Mouse (Mus musculus): ENCODE results near the gene Mrpl48.

The Mrpl48 gene

DNA sequence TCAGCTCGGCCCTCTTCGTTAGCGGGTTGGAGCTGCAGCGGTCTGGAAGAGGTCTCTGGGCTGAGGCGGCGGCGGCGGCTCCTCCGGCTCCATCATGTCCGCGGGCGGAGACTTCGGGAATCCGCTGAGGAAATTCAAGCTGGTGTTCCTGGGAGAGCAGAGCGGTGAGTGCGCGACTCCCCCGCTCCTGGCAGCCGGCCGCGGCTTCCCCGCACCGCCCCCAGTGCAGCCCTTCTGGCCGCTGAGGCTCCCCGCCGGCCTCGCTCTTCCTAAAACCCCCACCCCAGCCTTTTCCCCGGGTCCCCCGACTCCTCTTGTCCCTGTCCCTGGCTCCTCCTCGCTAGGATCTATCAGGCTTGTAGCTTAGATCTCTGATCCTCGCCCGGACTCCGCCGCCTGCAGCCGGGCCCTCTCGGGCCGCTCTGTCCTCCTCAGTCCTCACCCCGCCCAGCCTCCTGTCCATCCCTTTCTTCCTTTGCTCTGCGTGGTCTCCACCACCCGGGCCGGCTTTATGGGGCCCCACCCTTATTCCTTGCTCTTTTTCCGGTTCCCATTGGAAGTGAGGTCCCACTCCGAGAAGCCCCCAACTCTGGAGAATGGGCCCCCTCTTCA, at the start of gene Mrpl48:
Mrpl48 (minus strand) TSS at position 172 of the 612 bp plus-strand sequence.
- DNase-seq (ENCODE audit: low spot score in 2 of 2), result peak in 1 of 2 experiments; percentile 39

DNA sequence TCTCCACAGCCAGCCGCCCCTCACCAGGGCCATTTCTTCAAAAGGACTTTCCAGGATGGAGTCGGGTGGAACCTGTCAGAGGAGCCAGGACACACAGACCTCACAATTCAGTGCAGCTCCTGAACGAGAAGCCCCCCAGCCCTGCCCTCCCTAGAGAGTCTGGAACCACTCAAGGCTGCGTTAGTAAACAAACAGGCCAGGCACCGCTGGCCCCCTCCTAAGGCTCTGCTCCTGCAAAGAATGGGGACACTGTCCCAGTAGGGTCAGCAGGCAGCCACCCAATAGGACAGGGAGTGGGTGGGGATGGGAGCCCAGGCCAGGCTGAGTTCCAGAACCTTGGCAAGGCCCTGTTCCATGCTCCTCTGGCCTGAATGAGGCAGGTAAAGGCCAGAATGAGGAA, 48.6 kb upstream of the Mrpl48 start:
- no peak for DNase-seq (ENCODE audit: low spot score in 2 of 2)

GRCm38 (mm10) chr7:100654441-100654840, 46.3 kb upstream of the Mrpl48 start:
- no peak for DNase-seq (ENCODE audit: low spot score in 2 of 2)

GRCm38 (mm10) chr7:100653480-100654266, 45.6 kb upstream of the Mrpl48 start:
- no peak for DNase-seq (ENCODE audit: low spot score in 2 of 2)

GRCm38 (mm10) chr7:100651011-100651410, 42.9 kb upstream of the Mrpl48 start:
- DNase-seq (ENCODE audit: low spot score in 2 of 2), result no peak

GRCm38 (mm10) chr7:100650421-100650820, 42.3 kb upstream of the Mrpl48 start:
- DNase-seq (ENCODE audit: low spot score in 2 of 2), result no peak

GRCm38 (mm10) chr7:100649826-100650225, 41.7 kb upstream of the Mrpl48 start:
- no peak for DNase-seq (ENCODE audit: low spot score in 2 of 2)

- no peak for DNase-seq (ENCODE audit: low spot score in 2 of 2)
Measured at GRCm38 (mm10) chr7:100649095-100649494, 41.0 kb upstream of the Mrpl48 start.

GRCm38 (mm10) chr7:100645147-100645546, 37.0 kb upstream of the Mrpl48 start:
- no peak for DNase-seq (ENCODE audit: low spot score in 2 of 2)

GRCm38 (mm10) chr7:100642413-100642812, 34.3 kb upstream of the Mrpl48 start:
- no peak for DNase-seq (ENCODE audit: low spot score in 2 of 2)

GRCm38 (mm10) chr7:100637657-100638056, 29.6 kb upstream of the Mrpl48 start:
- DNase-seq (ENCODE audit: low spot score in 2 of 2), result no peak

- no peak for DNase-seq (ENCODE audit: low spot score in 2 of 2)
Measured at GRCm38 (mm10) chr7:100624538-100624937, 16.4 kb upstream of the Mrpl48 start.

DNA sequence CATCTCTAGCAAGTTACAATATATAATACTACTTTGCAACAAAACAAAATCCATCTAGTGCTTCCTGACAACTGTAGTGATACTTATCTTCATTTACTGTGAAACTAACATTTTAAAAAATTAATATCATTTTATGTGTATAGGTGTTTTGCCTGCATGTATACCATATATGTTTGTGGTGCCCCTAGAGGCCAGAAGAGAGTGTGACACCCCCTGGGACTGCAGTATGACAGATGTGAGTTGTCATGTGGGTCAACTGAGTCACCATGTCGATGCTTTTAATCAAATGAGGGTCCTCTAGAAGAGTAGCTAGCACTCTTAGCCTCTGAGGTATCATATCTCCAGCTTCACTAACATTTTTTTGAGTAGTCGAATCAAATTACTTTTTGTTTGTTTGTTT, 14.2 kb upstream of the Mrpl48 start:
- DNase-seq (ENCODE audit: low spot score in 2 of 2), result no peak

DNA sequence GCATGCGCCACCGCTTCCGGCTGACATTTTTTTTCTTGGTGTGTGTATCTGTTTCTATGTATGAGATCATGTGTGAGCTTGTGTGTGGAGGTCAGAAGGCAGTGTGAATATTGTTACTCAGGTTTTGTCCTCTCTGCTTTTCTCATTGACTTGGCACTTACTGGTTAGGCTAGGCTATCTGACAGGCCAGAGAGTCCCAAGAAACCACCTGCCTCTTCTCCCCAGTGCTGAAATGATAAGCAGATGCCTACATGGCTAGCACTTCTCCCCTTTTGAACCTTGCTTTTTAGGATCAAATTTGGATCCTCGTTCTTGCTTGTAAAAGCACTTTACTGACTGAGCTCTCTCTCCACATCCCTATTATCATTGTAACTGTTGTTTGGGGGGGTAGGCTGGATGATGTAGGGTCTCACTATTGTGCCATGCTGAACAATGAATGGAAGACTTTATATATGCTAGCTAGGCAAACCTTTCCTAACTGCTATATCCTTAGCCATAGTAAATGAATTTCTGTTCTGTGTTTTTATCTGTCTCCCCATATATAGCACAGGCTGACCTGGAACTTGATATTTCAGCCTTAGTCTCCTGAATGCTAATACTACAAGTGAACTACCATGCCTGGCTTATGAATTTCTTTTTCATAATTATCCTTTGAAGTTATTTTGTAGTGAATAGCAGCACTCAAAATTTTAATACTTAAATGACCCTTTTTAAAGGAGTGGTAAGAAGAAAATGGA, 8.2 kb upstream of the Mrpl48 start:
- no peak for DNase-seq (ENCODE audit: low spot score in 2 of 2)

DNA sequence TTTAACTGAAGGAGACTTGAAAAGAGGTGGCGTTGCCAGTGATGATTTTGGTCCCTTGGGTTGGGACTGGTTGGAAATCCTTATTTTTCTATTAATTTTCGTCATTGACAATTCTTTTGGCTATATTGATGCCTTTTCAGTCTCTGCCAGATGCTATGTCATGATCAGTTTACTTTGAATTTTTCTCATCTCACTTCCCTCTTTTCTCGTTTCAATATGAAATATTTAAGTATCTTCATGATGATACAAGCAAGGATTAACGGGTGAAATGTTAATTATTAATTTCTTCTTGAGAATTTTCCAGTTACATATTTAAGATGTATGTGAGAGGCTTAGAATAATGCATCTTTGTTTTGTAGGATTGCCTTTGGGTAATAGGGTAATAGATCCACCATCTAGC, 809 bp upstream of the Mrpl48 start:
- DNase-seq (ENCODE audit: low spot score in 2 of 2), result no peak

DNA sequence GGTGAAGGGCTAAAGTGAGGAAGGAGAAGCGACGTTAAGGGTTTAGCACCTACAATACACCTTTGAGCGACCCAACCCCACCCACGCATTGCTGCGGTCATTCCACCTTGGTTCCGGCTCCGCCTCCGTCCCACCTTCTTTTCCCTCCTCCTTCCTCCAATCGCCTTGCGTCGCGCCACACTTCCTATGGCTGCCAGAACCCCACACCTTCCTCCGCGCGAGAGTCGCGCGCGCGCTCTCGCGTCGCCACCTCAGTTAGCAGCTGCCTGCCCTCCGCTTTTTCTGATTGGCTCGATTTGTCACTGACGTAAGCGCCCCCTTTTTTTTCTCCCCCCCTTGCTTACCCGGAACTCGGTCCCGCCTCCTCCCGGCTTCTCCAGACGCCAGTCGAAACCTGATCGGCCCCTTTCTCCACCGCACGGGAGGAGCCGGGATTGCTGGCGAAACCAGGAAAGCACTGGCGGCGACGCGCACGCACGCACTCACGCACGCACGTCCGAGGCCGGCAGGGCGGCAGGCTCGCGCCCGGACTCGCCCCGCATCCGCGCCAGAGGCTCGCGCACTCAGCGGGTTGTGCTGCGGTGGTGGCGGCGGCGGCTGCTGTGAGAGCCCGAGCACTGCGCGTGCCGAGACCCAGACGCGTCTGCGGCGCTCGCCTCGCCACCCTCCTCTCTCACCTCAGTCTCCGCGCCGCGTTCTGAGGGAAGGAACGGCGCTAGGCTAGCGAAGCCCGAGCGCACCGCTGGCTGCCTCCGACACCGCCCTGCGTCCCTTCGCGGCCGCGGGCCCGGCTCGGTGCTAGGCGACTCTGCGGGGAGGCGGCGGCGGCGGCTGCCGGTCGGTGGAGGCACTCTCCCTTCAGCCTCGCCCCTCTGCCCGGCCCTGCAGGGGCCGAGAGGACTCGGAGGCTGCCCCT, 629 bp downstream of the Mrpl48 start, which contains the start of gene Rab6a:
Rab6a (plus strand) TSS at position 197 of the 916 bp plus-strand sequence.
- peak; percentile 85 to 97 for DNase-seq (ENCODE audit: low spot score in 2 of 2)

DNA sequence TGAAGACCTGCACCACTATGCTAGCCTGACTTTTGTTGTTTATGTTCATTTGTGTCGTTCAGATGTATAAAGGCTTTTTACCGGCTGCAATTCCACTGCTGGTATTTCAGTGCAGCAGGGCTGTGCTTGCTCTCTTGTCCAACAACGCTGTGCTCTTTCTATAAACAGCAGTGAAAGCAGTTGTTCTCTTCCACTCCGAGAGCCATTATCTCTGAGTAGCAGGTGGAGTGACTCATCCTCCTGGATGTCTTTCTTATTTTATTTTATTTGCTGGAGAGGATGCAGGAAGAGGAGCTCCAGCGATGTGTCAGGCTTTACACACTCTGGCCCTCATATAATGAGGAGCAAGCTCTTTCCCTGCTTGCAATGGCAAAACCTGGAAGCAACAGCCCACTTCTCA, 7.9 kb downstream of the Mrpl48 start:
- DNase-seq (ENCODE audit: low spot score in 2 of 2), result no peak

DNA sequence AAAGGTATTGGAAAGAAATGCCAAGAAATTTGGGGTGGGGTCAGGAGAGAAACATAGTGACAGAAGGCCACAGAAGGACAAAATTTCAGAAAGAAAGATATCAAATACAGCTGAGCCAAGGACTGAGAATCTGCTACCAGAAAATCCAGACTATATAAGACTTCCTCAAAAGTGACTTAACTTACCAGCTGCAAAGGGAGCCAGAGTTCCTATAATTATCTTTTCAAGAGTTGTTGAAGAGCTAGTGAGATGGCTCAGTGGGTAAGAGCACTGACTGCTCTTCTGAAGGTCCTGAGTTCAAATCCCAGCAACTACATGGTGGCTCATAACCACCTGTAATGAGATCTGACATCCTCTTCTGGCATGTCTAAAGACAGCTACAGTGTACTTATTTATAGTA, 14.8 kb downstream of the Mrpl48 start:
- no peak for DNase-seq (ENCODE audit: low spot score in 2 of 2)

DNA sequence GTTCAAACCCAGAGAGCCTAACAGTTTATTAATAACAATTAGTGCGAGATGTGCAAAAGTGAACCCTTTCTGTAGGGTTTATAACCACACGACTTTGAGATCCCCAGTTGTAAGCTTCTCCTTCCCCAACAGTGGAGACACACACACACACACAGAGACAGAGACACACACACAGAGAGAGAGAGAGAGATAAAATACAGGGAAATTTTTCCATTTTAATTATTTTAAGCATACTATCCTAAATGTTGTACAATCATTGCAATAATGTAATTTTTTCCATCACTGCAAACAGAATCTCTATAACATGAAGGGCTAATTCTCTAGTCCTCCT, 16.6 kb downstream of the Mrpl48 start:
- no peak for DNase-seq (ENCODE audit: low spot score in 2 of 2)

DNA sequence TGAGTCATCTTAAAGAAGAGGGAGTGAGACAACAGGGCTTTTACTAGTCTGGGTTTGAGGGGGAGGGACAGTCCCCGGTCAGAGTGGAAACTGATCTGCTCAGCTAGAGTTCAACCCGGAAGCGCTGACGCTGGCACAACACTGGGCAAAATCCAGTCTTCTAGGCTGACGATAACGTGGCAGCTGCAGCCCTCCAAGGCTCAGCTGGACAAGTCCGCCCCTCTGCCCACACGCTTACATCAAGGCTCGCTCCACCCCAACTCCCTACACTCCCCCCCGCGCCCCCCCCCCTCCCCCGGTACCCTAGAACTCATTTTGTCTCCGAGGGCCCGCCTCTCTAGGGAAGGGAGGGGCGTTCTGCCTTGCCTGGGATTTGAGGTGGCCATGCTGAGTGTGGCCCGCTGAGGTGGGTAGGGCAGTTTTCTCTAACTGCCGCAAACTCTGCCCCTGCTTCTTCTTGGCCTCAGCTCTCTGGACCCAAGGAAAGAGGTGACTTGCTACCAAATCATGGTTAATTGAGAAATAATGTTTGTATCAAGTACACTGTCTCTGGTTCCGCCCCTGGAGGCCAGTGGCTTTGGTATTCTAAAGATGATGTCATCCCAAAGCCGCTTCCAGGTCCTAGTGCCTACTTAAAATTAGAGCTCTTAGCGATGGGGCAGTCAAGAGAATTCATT, 17.1 kb downstream of the Mrpl48 start:
- DNase-seq (ENCODE audit: low spot score in 2 of 2), result peak; percentile 71 to 77

- DNase-seq (ENCODE audit: low spot score in 2 of 2), result no peak
Measured at GRCm38 (mm10) chr7:100590504-100590844, 17.6 kb downstream of the Mrpl48 start.
